Mouse (Mus musculus) liver, embryonic 14.5 days (tissue): ENCODE data around the gene Ppp6r3. TPM values are rescaled to one million over a fixed set of nuclear protein-coding genes. Genes with fewer than 3 reads are reported as not detected.

ENCODE experiments used
- ATAC-seq: fragments of 200-750 bp; cut with Nextera tagmentation; 2 replicates; pipeline ENCODE4 v1.8.0; 2017; ENCODE audit warnings: moderate number of reproducible peaks, mild to moderate bottlenecking, moderate library complexity; ENCODE audit not compliant: insufficient read depth
- DNase-seq, 3 experiments: peaks; one replicate each; pipeline ENCODE4 v3.0.0-alpha.2; 2012 to 2013; ENCODE audit warnings: low read depth in 3 of 3, low spot score in 3 of 3
- H3K27ac ChIP-seq: fragments of 300-500 bp; sonication (generic); 2 replicates; pipeline ENCODE4 v1.5.1; 2014; ENCODE audit warnings: moderate library complexity, mild to moderate bottlenecking, control low read depth, inconsistent platforms
- H3K27me3 ChIP-seq: fragments of 300-500 bp; sonication (generic); 2 replicates; pipeline ENCODE4 v1.6.1; 2014; ENCODE audit warnings: mild to moderate bottlenecking, low read length, moderate library complexity; ENCODE audit not compliant: control insufficient read depth, insufficient read depth
- H3K36me3 ChIP-seq: fragments of 300-500 bp; sonication (generic); replicated peaks from 2 replicates; pipeline ENCODE4 v1.6.1; 2014; ENCODE audit warnings: low read depth; ENCODE audit not compliant: control insufficient read depth, insufficient read depth
- H3K4me1 ChIP-seq, 2 experiments: fragments of 200-500 bp in 1 of 2; fragments of 300-500 bp in 1 of 2; sonication (generic) in 1 of 2; replicated peaks; 2 replicates each; pipeline ENCODE4 v1.6.1; 2012 to 2014; ENCODE audit warnings: antibody characterized with exemption in 1 of 2, inconsistent platforms in 1 of 2, low read length in 1 of 2; ENCODE audit not compliant: control insufficient read depth in 2 of 2, insufficient read depth in 2 of 2
- H3K4me2 ChIP-seq: fragments of 300-500 bp; sonication (generic); 2 replicates; pipeline ENCODE4 v1.6.1; 2014; ENCODE audit warnings: low read depth, mild to moderate bottlenecking, control low read depth, moderate library complexity
- H3K4me3 ChIP-seq, 2 experiments: fragments of 200-500 bp in 1 of 2; fragments of 300-500 bp in 1 of 2; sonication (generic) in 1 of 2; 2 replicates each; pipeline ENCODE4 v1.5.1; 2012 to 2014; ENCODE audit warnings: low read depth in 2 of 2, low read length in 2 of 2, mild to moderate bottlenecking in 2 of 2, control low read depth in 1 of 2, inconsistent platforms in 1 of 2, moderate library complexity in 1 of 2; ENCODE audit not compliant: insufficient read depth in 1 of 2
- H3K9ac ChIP-seq: fragments of 300-500 bp; sonication (generic); replicated peaks from 2 replicates; pipeline ENCODE4 v1.6.1; 2014; ENCODE audit warnings: mild to moderate bottlenecking, control low read depth, moderate library complexity
- H3K9me3 ChIP-seq: fragments of 300-500 bp; sonication (generic); 2 replicates; pipeline ENCODE4 v1.6.1; 2016; ENCODE audit warnings: low read length, mixed read lengths; ENCODE audit not compliant: control insufficient read depth
- CTCF ChIP-seq: IDR thresholded peaks from 2 replicates; pipeline ENCODE4 v1.5.1; 2016; ENCODE audit warnings: antibody characterized with exemption, low read depth, control low read depth
- EP300 ChIP-seq: IDR thresholded peaks from 2 replicates; pipeline ENCODE4 v1.6.1; 2016; ENCODE audit warnings: antibody characterized with exemption, low read depth
- WGBS: fragments of 180-500 bp; shearing (Covaris S2); extraction: QIAGEN DNeasy Blood & Tissue Kit; methylation state at CpG from one replicate; pipeline ENCODE4 v1.1.7; 2014; ENCODE audit not compliant: insufficient replicate concordance; 5-methylcytosine and 5-hydroxymethylcytosine counted together
- polyA plus RNA-seq, 2 experiments: library from polyadenylated mRNA; depleted of rRNA in 1 of 2; stranded (reverse) in 1 of 2; unstranded in 1 of 2; fragments of >200 nt; fragmentation: Nextera tagmentation in 1 of 2; extraction: Ambion mirVana in 1 of 2; gene quantifications; 2 replicates each; pipeline versions ENCODE4 v1.2.1 to v1.2.3; 2012 to 2014

Ppp6r3 gene
- polyA plus RNA-seq, 2 experiments = 22.6 TPM

- DNase-seq = no peak
- Histone ChIP-seq H3K4me1 (peaks cover 16 to 24% of the 10 kb centered on the region in 2 experiments), H3K9ac (no peak overlapping the region), H3K27me3 (no peaks in the 10 kb centered on the region), H3K4me3 (no peak overlapping the region), H3K27ac (no peak overlapping the region), H3K36me3 (no peaks in the 10 kb centered on the region), H3K4me2 (no peak overlapping the region), H3K9me3 (no peaks in the 10 kb centered on the region)
- whole genome bisulfite sequencing = 60% methylated on average over 4 of the region's 4 CpGs
- TF ChIP-seq CTCF (no peak), EP300 (no peak)
- ATAC-seq = no peak
These were observed 1.8 kb upstream of the Ppp6r3 start for GRCm38 (mm10) chr19:3577265-3577910.

DNA sequence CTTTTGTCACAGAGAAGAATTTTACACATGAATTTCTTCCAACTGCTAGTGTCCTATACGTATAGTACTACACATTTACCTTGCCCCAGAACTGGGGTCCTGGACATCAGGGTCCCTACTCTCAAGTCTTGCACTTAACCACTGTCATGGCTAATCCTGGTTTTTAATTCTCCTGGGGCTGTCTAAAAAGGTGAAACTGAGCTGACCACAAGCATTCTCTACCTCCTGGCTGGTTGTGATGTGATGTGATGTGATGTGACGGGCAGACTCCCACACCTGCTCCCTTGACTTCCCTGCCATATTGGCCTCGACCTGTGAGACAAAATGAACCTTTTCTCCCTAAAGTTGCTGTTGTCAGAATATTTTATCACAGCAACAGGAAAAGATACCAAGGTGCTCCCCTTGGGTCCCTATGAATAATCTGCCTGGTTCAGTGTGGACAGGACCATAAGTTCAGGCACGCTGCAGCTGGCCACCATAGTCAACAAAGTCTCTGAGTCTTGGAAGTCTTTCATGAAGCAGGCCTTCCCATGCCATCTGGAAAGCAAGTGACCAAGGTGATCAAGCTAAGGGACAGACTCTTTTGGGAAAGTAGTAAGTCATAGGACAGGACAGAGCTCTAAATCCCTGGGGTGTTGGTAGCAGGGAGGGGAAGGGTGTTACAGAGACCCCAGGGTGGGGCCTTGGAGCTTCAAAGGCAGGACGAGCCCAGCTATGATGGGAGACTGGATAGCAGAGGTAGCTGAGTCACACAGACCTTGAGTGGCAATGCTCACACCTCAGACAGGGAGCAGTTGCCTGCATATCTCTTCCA lies 1.1 kb upstream of the Ppp6r3 start:
- 62% methylated on average over 5 of the region's 5 CpGs for WGBS
- no peak for ATAC-seq
- H3K9ac ChIP-seq = peak overlapping the region; percentile 66

GRCm38 (mm10) chr19:3575276-3575631 lies 295 bp downstream of the Ppp6r3 start:
- H3K36me3 ChIP-seq = no peaks in the 10 kb centered on the region; the same call in 1 of the 2 replicates
- H3K27ac ChIP-seq = peak overlapping the region; percentile 77
- H3K4me3 ChIP-seq = peak overlapping the region; percentile 86 to 97
- DNase-seq (no peak), ATAC-seq (peak; percentile 66)
- H3K9me3 ChIP-seq = no peaks in the 10 kb centered on the region
- H3K4me1 ChIP-seq = peaks cover 16 to 24% of the 10 kb centered on the region in 2 experiments
- H3K27me3 ChIP-seq = no peaks in the 10 kb centered on the region
- peak overlapping the region; percentile 76 for H3K4me2 ChIP-seq
- WGBS = under 1% methylated on average over 50 of the region's 50 CpGs
- no peak for TF ChIP-seq CTCF
- no peak for TF ChIP-seq EP300
- peak overlapping the region; percentile 90 for H3K9ac ChIP-seq

More for the DNA sequence above, 1.1 kb upstream of the Ppp6r3 start:
- H3K27ac ChIP-seq = peak overlapping the region; percentile 93
- peak overlapping the region; percentile 73 for H3K4me2 ChIP-seq
- no peaks in the 10 kb centered on the region for H3K27me3 ChIP-seq
- DNase-seq = no peak
- peak overlapping the region; percentile 86 to 88 for H3K4me3 ChIP-seq
- no peaks in the 10 kb centered on the region for H3K9me3 ChIP-seq
- TF ChIP-seq EP300 (no peak), CTCF (no peak)
- peaks cover 16 to 24% of the 10 kb centered on the region in 2 experiments for H3K4me1 ChIP-seq
- H3K36me3 ChIP-seq = no peaks in the 10 kb centered on the region

GRCm38 (mm10) chr19:3574593-3575094 lies 905 bp downstream of the Ppp6r3 start:
- Histone ChIP-seq H3K4me2 (peak overlapping the region; percentile 76), H3K4me1 (peaks cover 16 to 25% of the 10 kb centered on the region in 2 experiments), H3K27ac (peak overlapping the region; percentile 77), H3K27me3 (no peaks in the 10 kb centered on the region), H3K9ac (peak overlapping the region; percentile 90), H3K9me3 (no peaks in the 10 kb centered on the region), H3K36me3 (no peaks in the 10 kb centered on the region; the same call in 1 of the 2 replicates), H3K4me3 (peak overlapping the region; percentile 86 to 97)
- ATAC-seq = no peak
- TF ChIP-seq EP300 (no peak), CTCF (no peak)
- DNase-seq = no peak
- 2% methylated on average over 9 of the region's 9 CpGs for WGBS

- H3K4me3 ChIP-seq = no peak overlapping the region
- no peak for TF ChIP-seq CTCF
- TF ChIP-seq EP300 = no peak
- no peak for ATAC-seq
- H3K9me3 ChIP-seq = no peaks in the 10 kb centered on the region
- no peaks in the 10 kb centered on the region; the same call in 1 of the 2 replicates for H3K36me3 ChIP-seq
- H3K27me3 ChIP-seq = no peaks in the 10 kb centered on the region
- peaks cover 0 to 5% of the 10 kb centered on the region in 2 experiments; a peak in 1 of 4 replicates for H3K4me1 ChIP-seq
- H3K9ac ChIP-seq = no peak overlapping the region
- 77% methylated on average over 3 of the region's 3 CpGs for WGBS
- H3K27ac ChIP-seq = no peak overlapping the region
- no peak for DNase-seq
- no peak overlapping the region for H3K4me2 ChIP-seq
These were observed 11.2 kb downstream of the Ppp6r3 start for GRCm38 (mm10) chr19:3564309-3564708.
